Mouse (Mus musculus) inflammation-experienced regulatory T-cells, adult 6 months (primary cell): Measurements from ENCODE around the gene Il4ra. TPM values are rescaled to one million over a fixed set of nuclear protein-coding genes. Genes with fewer than 3 reads are reported as not detected.
A peak's percentile ranks its signal among the peaks of the same experiment; 100 is the strongest.

Experiments
- ATAC-seq: one replicate; pipeline ENCODE4 v1.8.0; 2017
- polyA plus RNA-seq, 3 experiments: library from polyadenylated mRNA; unstranded; fragments of 100-300 nt; shearing (Covaris generic); gene quantifications; one replicate each; pipeline ENCODE4 v1.2.1; 2017

Il4ra gene
- polyA plus RNA-seq, 3 experiments from 2014 or later, result 37.9 to 62.8 (median 54.6) TPM

- no peak for ATAC-seq
Observed at GRCm38 (mm10) chr7:125550881-125551381, 989 bp upstream of the Il4ra start.

- ATAC-seq, result no peak
Observed at GRCm38 (mm10) chr7:125552851-125553555, 1.1 kb downstream of the Il4ra start.

- ATAC-seq, result no peak
Observed at GRCm38 (mm10) chr7:125553653-125554428, 1.9 kb downstream of the Il4ra start.

- ATAC-seq, result peak; percentile 31
Observed at GRCm38 (mm10) chr7:125554456-125555114, 2.7 kb downstream of the Il4ra start.

GRCm38 (mm10) chr7:125555351-125555872 lies 3.5 kb downstream of the Il4ra start:
- no peak for ATAC-seq

- ATAC-seq, result no peak
Observed at GRCm38 (mm10) chr7:125556096-125556495, 4.2 kb downstream of the Il4ra start.

GRCm38 (mm10) chr7:125556865-125557264 lies 4.9 kb downstream of the Il4ra start:
- no peak for ATAC-seq

- ATAC-seq, result no peak
Observed at GRCm38 (mm10) chr7:125558401-125558945, 6.6 kb downstream of the Il4ra start.

GRCm38 (mm10) chr7:125558997-125559396 lies 7.1 kb downstream of the Il4ra start:
- no peak for ATAC-seq

GRCm38 (mm10) chr7:125559537-125559936 lies 7.6 kb downstream of the Il4ra start:
- no peak for ATAC-seq

- no peak for ATAC-seq
Observed at GRCm38 (mm10) chr7:125560146-125560785, 8.3 kb downstream of the Il4ra start.

GRCm38 (mm10) chr7:125561085-125561690 lies 9.3 kb downstream of the Il4ra start:
- ATAC-seq, result peak; percentile 85

GRCm38 (mm10) chr7:125562413-125562812 lies 10.5 kb downstream of the Il4ra start:
- no peak for ATAC-seq

GRCm38 (mm10) chr7:125563093-125563492 lies 11.2 kb downstream of the Il4ra start:
- no peak for ATAC-seq

GRCm38 (mm10) chr7:125564316-125565024 lies 12.6 kb downstream of the Il4ra start:
- no peak for ATAC-seq

- ATAC-seq, result no peak
Observed at GRCm38 (mm10) chr7:125565516-125566285, 13.8 kb downstream of the Il4ra start.

GRCm38 (mm10) chr7:125566420-125566819 lies 14.5 kb downstream of the Il4ra start:
- ATAC-seq, result no peak

- no peak for ATAC-seq
Observed at GRCm38 (mm10) chr7:125568888-125569287, 17.0 kb downstream of the Il4ra start.

- no peak for ATAC-seq
Observed at GRCm38 (mm10) chr7:125571891-125572290, 20.0 kb downstream of the Il4ra start.

- ATAC-seq, result no peak
Observed at GRCm38 (mm10) chr7:125572737-125573136, 20.8 kb downstream of the Il4ra start.
